Mouse (Mus musculus): ENCODE data around the gene Pla2g7. TPM values are rescaled to one million over a fixed set of nuclear protein-coding genes. Genes with fewer than 3 reads are reported as not detected.

Gene Pla2g7
- polyA plus RNA-seq, 1 experiment from 2014 or later, result 14.6 TPM

DNA sequence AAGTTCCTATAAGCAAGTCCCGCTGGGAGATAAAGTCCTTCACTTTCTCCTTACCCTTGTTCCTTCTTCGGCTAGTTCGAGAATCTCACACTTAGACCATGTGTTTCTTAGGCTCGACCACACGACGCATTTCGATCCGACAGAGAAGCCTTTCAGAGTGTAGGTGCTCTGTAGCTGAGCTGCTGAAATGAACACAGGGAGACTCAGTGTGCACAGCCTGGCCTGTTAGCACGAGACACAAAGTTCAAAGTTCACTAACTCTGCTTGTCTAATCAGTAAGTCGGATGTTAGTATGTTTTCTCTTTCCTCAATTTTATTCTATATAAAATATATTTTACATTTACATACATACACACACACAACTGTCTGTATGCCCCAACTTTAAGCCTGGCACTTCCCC is 54.2 kb downstream of the Pla2g7 start:
- Histone ChIP-seq H3K27me3 (0 out of 2 replicates have a peak, but pooled peaks cover 2% of the 10 kb centered on the region), H3K4me1 (no peaks in the 10 kb centered on the region), H3K36me3 (no peaks in the 10 kb centered on the region)

DNA sequence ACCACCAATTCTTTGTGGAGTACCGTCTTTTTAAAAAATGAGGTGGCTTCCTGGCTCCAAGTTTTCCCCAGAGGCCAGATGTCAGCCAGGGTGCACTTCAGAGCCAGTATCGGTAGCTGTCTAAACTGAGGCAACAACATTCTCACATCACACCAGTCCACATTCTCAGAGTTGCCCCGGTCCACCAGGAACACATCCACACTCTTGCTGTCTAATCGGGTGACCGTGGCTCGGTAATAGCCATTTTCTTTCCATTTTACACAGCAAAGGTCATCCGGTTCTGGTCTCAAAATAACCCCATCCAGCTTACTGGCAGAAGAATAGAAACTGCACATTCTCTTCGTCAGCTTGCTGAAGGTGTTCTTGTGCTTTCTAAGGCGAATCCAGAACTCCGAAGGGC is 60.3 kb downstream of the Pla2g7 start:
- WGBS, result 89% methylated on average over 10 of the region's 10 CpGs
- no peak for ATAC-seq (ENCODE audit: insufficient number of reproducible peaks, low FRiP score, low TSS enrichment, low read depth)
- Histone ChIP-seq H3K4me2 (replicated peaks) (no peak overlapping the region), H3K27me3 (peaks cover 38% of the 10 kb centered on the region), H3K9ac (no peak overlapping the region), H3K36me3 (no peaks in the 10 kb centered on the region), H3K4me1 (peaks cover 15% of the 10 kb centered on the region), H3K27ac (replicated peaks) (no peak overlapping the region), H3K9me3 (replicated peaks) (no peaks in the 10 kb centered on the region), H3K4me3 (replicated peaks) (no peak overlapping the region)

More for the DNA sequence above, 54.2 kb downstream of the Pla2g7 start:
- Histone ChIP-seq H3K27ac (replicated peaks) (no peak overlapping the region), H3K4me2 (replicated peaks) (no peak overlapping the region), H3K9ac (no peak overlapping the region), H3K4me3 (replicated peaks) (no peak overlapping the region), H3K9me3 (replicated peaks) (no peaks in the 10 kb centered on the region)
- no peak for ATAC-seq (ENCODE audit: insufficient number of reproducible peaks, low FRiP score, low TSS enrichment, low read depth)
- 85% methylated on average over 10 of the region's 10 CpGs for WGBS

- Histone ChIP-seq H3K4me2 (replicated peaks) (peak overlapping the region; percentile 63), H3K27ac (replicated peaks) (no peak overlapping the region), H3K4me1 (peaks cover 15% of the 10 kb centered on the region), H3K9ac (no peak overlapping the region), H3K36me3 (no peaks in the 10 kb centered on the region), H3K9me3 (replicated peaks) (no peaks in the 10 kb centered on the region), H3K4me3 (replicated peaks) (peak overlapping the region; percentile 38), H3K27me3 (peaks cover 38% of the 10 kb centered on the region)
- whole genome bisulfite sequencing, result 21% methylated on average over 24 of the region's 24 CpGs
- ATAC-seq (ENCODE audit: insufficient number of reproducible peaks, low FRiP score, low TSS enrichment, low read depth), result no peak
Observed at GRCm38 (mm10) chr17:43629026-43629495, 61.2 kb downstream of the Pla2g7 start.

- peaks cover 38% of the 10 kb centered on the region for H3K27me3 ChIP-seq
- H3K9me3 ChIP-seq (replicated peaks), result no peaks in the 10 kb centered on the region
- H3K9ac ChIP-seq, result peak within 1 kb of the TSS; percentile 5; the same call in 1 of the 2 replicates
- H3K36me3 ChIP-seq, result no peaks in the 10 kb centered on the region
- H3K4me3 ChIP-seq (replicated peaks), result peak within 1 kb of the TSS; percentile 38
- H3K4me2 ChIP-seq (replicated peaks), result peak within 1 kb of the TSS; percentile 63
- no peak within 1 kb of the TSS for H3K27ac ChIP-seq (replicated peaks)
- ATAC-seq (ENCODE audit: insufficient number of reproducible peaks, low FRiP score, low TSS enrichment, low read depth), result 0 out of 2 replicates have a peak, but pooled peaks have one; percentile 29
- peaks cover 15% of the 10 kb centered on the region for H3K4me1 ChIP-seq
- WGBS, result 2% methylated on average over 82 of the region's 83 CpGs
Observed at GRCm38 (mm10) chr17:43629496-43630426, 61.9 kb downstream of the Pla2g7 start, which contains the start of gene Tdrd6. TSS of gene Tdrd6 (minus strand) at chr17:43630299.

DNA sequence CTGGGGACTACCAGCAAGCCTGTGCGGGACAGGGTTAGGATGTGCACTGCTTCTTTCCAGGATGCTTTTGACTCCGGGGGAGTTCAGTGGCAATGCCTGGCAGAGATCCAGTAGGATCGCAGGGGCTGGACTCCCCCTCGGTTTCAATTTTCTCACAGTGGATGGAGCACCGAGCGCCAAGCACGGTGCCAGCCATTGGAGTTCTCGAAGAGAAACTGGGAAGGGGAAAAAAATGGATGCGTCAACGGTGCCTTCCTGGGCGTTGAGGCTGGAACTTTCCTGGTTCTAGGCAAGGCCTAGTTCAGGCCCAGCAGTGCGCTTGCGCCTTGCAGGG is 62.5 kb downstream of the Pla2g7 start:
- H3K9me3 ChIP-seq (replicated peaks), result no peaks in the 10 kb centered on the region
- 39% methylated on average over 13 of the region's 13 CpGs for WGBS
- ATAC-seq (ENCODE audit: insufficient number of reproducible peaks, low FRiP score, low TSS enrichment, low read depth), result no peak; the same call in 1 of the 2 replicates
- H3K9ac ChIP-seq, result 0 out of 2 replicates have a peak overlapping the region, but pooled peaks have one; percentile 5
- no peaks in the 10 kb centered on the region for H3K36me3 ChIP-seq
- H3K4me2 ChIP-seq (replicated peaks), result peak overlapping the region; percentile 63
- no peak overlapping the region for H3K27ac ChIP-seq (replicated peaks)
- H3K4me3 ChIP-seq (replicated peaks), result peak overlapping the region; percentile 38
- H3K27me3 ChIP-seq, result peaks cover 38% of the 10 kb centered on the region
- peaks cover 15% of the 10 kb centered on the region for H3K4me1 ChIP-seq

GRCm38 (mm10) chr17:43637146-43637545 is 69.2 kb downstream of the Pla2g7 start:
- H3K4me1 ChIP-seq, result no peaks in the 10 kb centered on the region
- H3K9me3 ChIP-seq (replicated peaks), result no peaks in the 10 kb centered on the region
- H3K4me3 ChIP-seq (replicated peaks), result no peak overlapping the region
- H3K27me3 ChIP-seq, result no peaks in the 10 kb centered on the region
- H3K36me3 ChIP-seq, result 0 out of 2 replicates have a peak, but pooled peaks cover 7% of the 10 kb centered on the region
- no peak overlapping the region for H3K9ac ChIP-seq
- no peak overlapping the region for H3K4me2 ChIP-seq (replicated peaks)
- ATAC-seq (ENCODE audit: insufficient number of reproducible peaks, low FRiP score, low TSS enrichment, low read depth), result no peak
- H3K27ac ChIP-seq (replicated peaks), result no peak overlapping the region
- 93% methylated on average over 4 of the region's 4 CpGs for WGBS

DNA sequence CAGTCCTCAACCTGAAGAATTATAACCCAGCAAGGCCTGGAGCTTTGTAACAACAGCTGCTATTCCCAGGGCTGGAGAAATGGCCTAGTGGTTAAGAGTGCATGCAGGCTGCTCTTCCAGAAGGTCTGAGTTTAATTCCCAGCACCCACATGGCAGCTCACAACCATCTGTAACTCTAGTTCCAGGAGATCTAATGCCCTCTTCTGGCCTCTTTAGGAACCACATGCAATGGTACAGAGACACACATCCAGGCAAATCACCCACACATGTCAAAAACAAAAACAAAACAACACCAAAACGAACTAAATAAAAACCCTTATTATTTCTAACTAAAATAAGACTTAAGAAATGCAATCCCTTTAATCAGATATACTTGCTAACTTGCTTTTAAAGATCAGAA is 72.9 kb downstream of the Pla2g7 start:
- H3K36me3 ChIP-seq, result peaks cover 22% of the 10 kb centered on the region
- H3K27me3 ChIP-seq, result no peaks in the 10 kb centered on the region
- no peaks in the 10 kb centered on the region for H3K9me3 ChIP-seq (replicated peaks)
- no peak overlapping the region for H3K9ac ChIP-seq
- no peak overlapping the region for H3K4me2 ChIP-seq (replicated peaks)
- no peak overlapping the region for H3K4me3 ChIP-seq (replicated peaks)
- no peak for ATAC-seq (ENCODE audit: insufficient number of reproducible peaks, low FRiP score, low TSS enrichment, low read depth)
- H3K4me1 ChIP-seq, result no peaks in the 10 kb centered on the region
- no peak overlapping the region for H3K27ac ChIP-seq (replicated peaks)
- WGBS, result 76% methylated on average over 1 of the region's 1 CpGs

DNA sequence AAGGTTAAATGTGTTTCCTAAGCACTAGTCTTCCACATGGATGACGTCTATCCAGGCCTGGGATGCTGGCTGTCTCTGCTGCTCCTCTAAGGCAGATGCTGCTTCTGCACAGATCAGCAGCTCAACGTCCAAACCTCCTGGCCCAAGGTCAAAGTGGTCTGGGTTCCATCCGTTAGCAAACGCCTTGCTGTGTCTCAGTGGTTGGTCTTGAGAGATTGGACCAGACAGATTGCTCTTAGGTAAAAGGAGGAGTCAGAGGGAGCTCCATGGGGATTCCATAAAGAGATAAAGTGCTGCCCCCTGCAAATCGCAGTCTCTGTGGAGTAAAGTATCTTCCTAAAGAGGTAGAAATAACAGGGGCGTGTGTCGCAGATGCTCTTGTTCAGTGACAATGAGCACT is 75.3 kb downstream of the Pla2g7 start:
- H3K27ac ChIP-seq (replicated peaks), result no peak overlapping the region
- no peak for ATAC-seq (ENCODE audit: insufficient number of reproducible peaks, low FRiP score, low TSS enrichment, low read depth)
- no peaks in the 10 kb centered on the region for H3K9me3 ChIP-seq (replicated peaks)
- H3K4me2 ChIP-seq (replicated peaks), result no peak overlapping the region
- H3K9ac ChIP-seq, result no peak overlapping the region
- no peaks in the 10 kb centered on the region for H3K4me1 ChIP-seq
- H3K4me3 ChIP-seq (replicated peaks), result no peak overlapping the region
- no peaks in the 10 kb centered on the region for H3K27me3 ChIP-seq
- 83% methylated on average over 7 of the region's 7 CpGs for WGBS
- peaks cover 27% of the 10 kb centered on the region for H3K36me3 ChIP-seq

DNA sequence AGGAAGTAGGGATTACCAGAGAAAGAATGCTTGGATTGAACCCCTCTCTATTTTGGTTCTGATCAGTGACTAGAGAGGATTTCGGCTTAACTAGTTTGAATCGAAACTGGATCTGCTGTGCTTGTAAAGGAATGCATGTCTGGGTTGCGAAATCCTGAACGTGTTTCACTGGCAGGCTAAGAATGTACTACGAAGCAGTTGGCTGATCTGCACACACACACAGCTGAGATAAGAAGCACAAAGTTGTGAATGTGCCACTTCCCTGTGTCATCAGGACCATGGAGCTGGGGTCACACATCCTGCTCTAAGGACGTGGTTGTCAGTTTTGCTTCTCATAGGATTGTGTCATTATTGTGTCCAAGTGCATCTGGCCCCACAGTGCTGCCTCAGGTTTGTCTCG is 76.5 kb downstream of the Pla2g7 start:
- no peak overlapping the region for H3K4me2 ChIP-seq (replicated peaks)
- H3K4me3 ChIP-seq (replicated peaks), result no peak overlapping the region
- WGBS, result 44% methylated on average over 7 of the region's 7 CpGs
- H3K9ac ChIP-seq, result no peak overlapping the region
- ATAC-seq (ENCODE audit: insufficient number of reproducible peaks, low FRiP score, low TSS enrichment, low read depth), result no peak
- H3K27ac ChIP-seq (replicated peaks), result 0 out of 2 replicates have a peak overlapping the region, but pooled peaks have one; percentile 5
- H3K27me3 ChIP-seq, result no peaks in the 10 kb centered on the region
- H3K36me3 ChIP-seq, result peaks cover 29% of the 10 kb centered on the region
- H3K9me3 ChIP-seq (replicated peaks), result no peaks in the 10 kb centered on the region
- no peaks in the 10 kb centered on the region for H3K4me1 ChIP-seq

GRCm38 (mm10) chr17:43645136-43645535 is 77.2 kb downstream of the Pla2g7 start:
- H3K9me3 ChIP-seq (replicated peaks), result no peaks in the 10 kb centered on the region
- H3K27me3 ChIP-seq, result no peaks in the 10 kb centered on the region
- peaks cover 29% of the 10 kb centered on the region for H3K36me3 ChIP-seq
- H3K27ac ChIP-seq (replicated peaks), result no peak overlapping the region
- H3K4me2 ChIP-seq (replicated peaks), result no peak overlapping the region
- no peaks in the 10 kb centered on the region for H3K4me1 ChIP-seq
- 75% methylated on average over 3 of the region's 3 CpGs for WGBS
- no peak overlapping the region for H3K4me3 ChIP-seq (replicated peaks)
- no peak overlapping the region for H3K9ac ChIP-seq
- ATAC-seq (ENCODE audit: insufficient number of reproducible peaks, low FRiP score, low TSS enrichment, low read depth), result no peak

DNA sequence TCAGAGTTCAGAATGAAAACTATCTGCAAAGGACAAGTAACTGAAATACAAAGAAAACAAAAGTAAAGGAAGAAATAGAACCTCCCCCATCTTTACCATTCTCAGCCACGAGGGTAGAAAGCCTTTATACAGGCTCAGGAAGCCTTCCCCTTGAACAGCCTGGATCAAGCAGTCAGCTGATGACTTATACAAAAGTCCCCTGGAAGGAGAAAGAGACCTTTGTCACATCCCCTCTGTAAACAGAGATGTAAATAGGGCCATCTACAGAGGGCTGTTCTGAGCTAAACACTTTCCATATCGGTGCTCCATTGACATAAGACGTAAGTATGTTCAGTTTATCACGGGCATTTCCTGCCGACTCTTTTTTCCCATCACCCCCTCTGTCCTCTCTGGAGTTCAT is 79.0 kb downstream of the Pla2g7 start:
- no peak overlapping the region for H3K4me3 ChIP-seq (replicated peaks)
- H3K36me3 ChIP-seq, result peaks cover 36% of the 10 kb centered on the region
- no peak overlapping the region for H3K9ac ChIP-seq
- H3K27ac ChIP-seq (replicated peaks), result no peak overlapping the region
- no peak for ATAC-seq (ENCODE audit: insufficient number of reproducible peaks, low FRiP score, low TSS enrichment, low read depth)
- no peak overlapping the region for H3K4me2 ChIP-seq (replicated peaks)
- H3K27me3 ChIP-seq, result no peaks in the 10 kb centered on the region
- no peaks in the 10 kb centered on the region for H3K4me1 ChIP-seq
- no peaks in the 10 kb centered on the region for H3K9me3 ChIP-seq (replicated peaks)
- 62% methylated on average over 5 of the region's 5 CpGs for WGBS

Data from embryonic facial prominence, embryonic 15.5 days (tissue).